Mouse (Mus musculus) midbrain, embryonic 16.5 days (tissue): ENCODE data around the gene U2surp. TPM values are rescaled to one million over a fixed set of nuclear protein-coding genes. Genes with fewer than 3 reads are reported as not detected.

Experiments
- ATAC-seq: fragments of 200-750 bp; cut with Nextera tagmentation; 2 replicates; pipeline ENCODE4 v1.8.0; 2017; ENCODE audit warnings: moderate TSS enrichment
- H3K27ac ChIP-seq: fragments of 300-500 bp; sonication (generic); 2 replicates; pipeline ENCODE4 v1.5.1; 2014; ENCODE audit warnings: mild to moderate bottlenecking, low read length, mixed read lengths
- H3K27me3 ChIP-seq: fragments of 300-500 bp; sonication (generic); 2 replicates; pipeline ENCODE4 v1.6.1; 2014; ENCODE audit warnings: low read depth, low read length, mixed read lengths; ENCODE audit not compliant: control insufficient read depth, insufficient read depth
- H3K36me3 ChIP-seq: fragments of 300-500 bp; sonication (generic); 2 replicates; pipeline ENCODE4 v1.6.1; 2014; ENCODE audit warnings: mild to moderate bottlenecking, low read length, moderate library complexity, mixed read lengths; ENCODE audit not compliant: control insufficient read depth, insufficient read depth
- H3K4me1 ChIP-seq: fragments of 300-500 bp; sonication (generic); 2 replicates; pipeline ENCODE4 v1.6.1; 2014; ENCODE audit warnings: mild to moderate bottlenecking, low read length, mixed read lengths; ENCODE audit not compliant: control insufficient read depth, insufficient read depth
- H3K4me2 ChIP-seq: fragments of 300-500 bp; sonication (generic); 2 replicates; pipeline ENCODE4 v1.6.1; 2014; ENCODE audit warnings: mild to moderate bottlenecking, low read length, mixed read lengths
- H3K4me3 ChIP-seq: fragments of 300-500 bp; sonication (generic); 2 replicates; pipeline ENCODE4 v1.5.1; 2014; ENCODE audit warnings: low read depth, mild to moderate bottlenecking, low read length, moderate library complexity, mixed read lengths
- H3K9ac ChIP-seq: fragments of 300-500 bp; sonication (generic); 2 replicates; pipeline ENCODE4 v1.6.1; 2014; ENCODE audit warnings: low read depth, low read length, mixed read lengths
- H3K9me3 ChIP-seq: fragments of 300-500 bp; sonication (generic); replicated peaks from 2 replicates; pipeline ENCODE4 v1.6.1; 2014; ENCODE audit warnings: mild to moderate bottlenecking, low read length, mixed read lengths; ENCODE audit not compliant: control insufficient read depth, poor library complexity, severe bottlenecking
- WGBS: fragments of 180-500 bp; shearing (Covaris S2); extraction: QIAGEN DNeasy Blood & Tissue Kit; methylation state at CpG from one replicate; pipeline ENCODE4 v1.1.7; 2014; 5-methylcytosine and 5-hydroxymethylcytosine counted together
- polyA plus RNA-seq: library from polyadenylated mRNA; unstranded; fragments of >200 nt; fragmentation: Nextera tagmentation; extraction: Ambion mirVana; gene quantifications from 2 replicates; pipeline ENCODE4 v1.2.1, GENCODE M21; 2015

Gene U2surp
- polyA plus RNA-seq, 1 experiment from 2014 or later: 117 TPM

DNA sequence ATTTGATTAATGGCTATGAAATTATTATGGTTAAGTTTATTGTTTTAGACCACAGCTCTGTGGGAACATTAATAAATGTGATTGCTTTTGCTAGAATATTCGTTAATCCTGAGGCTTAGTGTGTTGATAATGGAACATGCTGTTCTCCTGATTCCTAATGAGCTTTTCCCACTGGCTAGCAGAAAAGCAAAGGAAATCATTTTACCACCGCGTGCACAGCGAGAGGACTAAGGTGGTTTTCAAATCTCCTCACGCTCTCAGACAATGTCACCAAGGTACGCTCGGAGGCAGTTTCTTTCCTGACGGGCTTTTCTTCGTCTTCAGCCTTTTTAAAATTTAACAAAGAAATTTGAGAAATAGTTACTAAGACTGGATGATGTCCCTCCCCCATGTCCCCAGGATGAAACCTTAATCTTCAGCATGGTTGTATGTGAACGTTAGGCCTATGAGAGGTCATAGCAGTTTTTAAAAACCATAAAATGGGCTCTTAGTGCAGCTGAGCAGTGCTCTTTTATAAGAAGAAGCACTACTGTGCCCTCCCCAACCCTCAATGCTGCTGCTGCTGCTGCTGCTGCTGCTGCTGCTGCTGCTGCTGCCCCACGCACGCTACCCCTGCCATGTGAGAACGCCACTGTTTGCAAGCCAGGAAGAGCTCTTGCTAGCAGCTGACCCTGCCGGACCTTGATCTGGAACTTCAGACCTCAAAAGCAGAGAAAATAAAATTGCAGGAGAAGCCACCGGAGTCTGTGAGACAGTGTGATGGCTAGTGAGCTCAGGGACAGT, 30.0 kb upstream of the U2surp start:
- H3K4me3 ChIP-seq: no peak overlapping the region
- H3K9ac ChIP-seq: 0 out of 2 replicates have a peak overlapping the region, but pooled peaks have one; percentile 12
- H3K4me2 ChIP-seq: peak overlapping the region; percentile 23; the same call in 1 of the 2 replicates
- no peaks in the 10 kb centered on the region for H3K9me3 ChIP-seq
- 46% methylated on average over 15 of the region's 15 CpGs for WGBS
- no peaks in the 10 kb centered on the region for H3K36me3 ChIP-seq
- H3K27me3 ChIP-seq: no peaks in the 10 kb centered on the region
- ATAC-seq: peak; percentile 59
- H3K4me1 ChIP-seq: 0 out of 2 replicates have a peak, but pooled peaks cover 3% of the 10 kb centered on the region
- peak overlapping the region; percentile 71 for H3K27ac ChIP-seq

DNA sequence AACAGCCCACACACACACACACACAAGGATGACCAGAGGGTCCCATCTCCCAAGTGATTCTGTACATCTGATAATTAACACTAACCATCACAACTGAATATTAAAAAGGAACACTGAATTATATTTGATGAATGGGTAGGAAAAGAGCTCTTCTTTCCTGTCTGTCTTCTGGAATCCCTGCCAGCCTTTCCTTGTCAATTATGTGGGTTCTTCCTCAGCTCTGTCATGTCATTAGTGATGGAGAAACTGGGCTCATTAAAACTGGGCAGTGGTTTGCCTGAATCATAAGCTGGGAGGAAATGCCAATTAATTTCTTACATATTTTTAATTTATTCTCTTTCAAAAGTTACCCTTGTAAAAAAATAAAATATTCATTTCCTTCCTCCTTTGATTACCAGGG, 29.4 kb upstream of the U2surp start:
- Histone ChIP-seq H3K36me3 (no peaks in the 10 kb centered on the region), H3K4me1 (0 out of 2 replicates have a peak, but pooled peaks cover 3% of the 10 kb centered on the region), H3K4me2 (no peak overlapping the region), H3K27ac (no peak overlapping the region), H3K9me3 (no peaks in the 10 kb centered on the region), H3K9ac (no peak overlapping the region), H3K4me3 (no peak overlapping the region), H3K27me3 (no peaks in the 10 kb centered on the region)
- no peak for ATAC-seq

DNA sequence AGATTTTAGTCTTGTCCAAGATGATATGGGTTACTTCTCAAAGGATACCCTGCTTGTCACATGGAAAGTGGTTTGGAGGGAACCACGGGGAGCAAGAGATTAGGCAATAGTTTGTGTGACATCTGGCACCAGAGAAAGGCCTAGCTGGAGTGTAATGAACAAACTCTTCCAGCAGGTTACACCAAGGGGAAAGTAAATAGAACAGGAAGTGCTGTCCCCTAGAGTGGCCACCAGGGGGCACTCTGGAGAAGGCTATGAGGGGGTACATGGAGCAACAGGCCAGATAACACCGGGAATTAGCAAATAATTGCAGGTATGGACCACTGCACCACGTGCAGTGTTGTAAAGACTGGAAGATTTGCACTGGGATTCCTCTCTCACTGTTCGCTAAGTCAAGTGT, 28.7 kb upstream of the U2surp start:
- H3K27ac ChIP-seq: no peak overlapping the region
- H3K9me3 ChIP-seq: no peaks in the 10 kb centered on the region
- no peak overlapping the region for H3K4me3 ChIP-seq
- WGBS: 70% methylated on average over 4 of the region's 4 CpGs
- H3K4me1 ChIP-seq: 0 out of 2 replicates have a peak, but pooled peaks cover 3% of the 10 kb centered on the region
- no peak overlapping the region for H3K9ac ChIP-seq
- no peak for ATAC-seq
- H3K27me3 ChIP-seq: no peaks in the 10 kb centered on the region
- no peaks in the 10 kb centered on the region for H3K36me3 ChIP-seq
- H3K4me2 ChIP-seq: no peak overlapping the region

DNA sequence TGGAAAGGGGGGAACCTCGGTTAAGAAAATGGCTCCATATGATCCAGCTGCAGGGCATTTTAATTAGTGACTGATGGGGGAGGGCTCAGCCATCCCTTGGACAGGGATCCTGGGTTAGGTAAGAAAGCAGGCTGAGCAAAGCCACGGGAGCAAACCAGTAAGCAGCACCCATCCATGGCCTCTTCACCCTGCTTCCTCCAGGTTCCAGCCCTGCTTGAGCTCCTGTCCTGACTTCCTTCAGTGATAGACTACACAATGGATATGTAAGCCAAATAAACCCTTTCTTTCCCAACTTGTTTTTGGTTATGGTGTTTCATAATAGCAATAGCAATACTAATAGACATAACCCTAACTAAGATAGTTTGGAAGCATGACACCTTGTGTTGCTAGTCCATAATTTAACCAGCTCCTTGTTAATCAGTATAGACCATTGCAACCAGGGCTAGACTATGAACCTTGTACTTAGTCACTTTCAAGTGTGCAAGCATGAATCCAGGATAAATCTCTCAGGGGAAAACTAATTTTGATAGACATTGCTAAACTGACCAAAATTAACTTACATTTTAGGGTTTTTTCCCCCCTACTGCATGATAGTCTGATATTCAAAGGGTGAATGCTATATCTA, 27.5 kb upstream of the U2surp start:
- Histone ChIP-seq H3K27ac (no peak overlapping the region), H3K4me1 (0 out of 2 replicates have a peak, but pooled peaks cover 3% of the 10 kb centered on the region), H3K9me3 (no peaks in the 10 kb centered on the region), H3K36me3 (no peaks in the 10 kb centered on the region), H3K27me3 (no peaks in the 10 kb centered on the region), H3K4me2 (no peak overlapping the region), H3K9ac (no peak overlapping the region), H3K4me3 (no peak overlapping the region)
- ATAC-seq: no peak
- WGBS: 74% methylated on average over 2 of the region's 2 CpGs

DNA sequence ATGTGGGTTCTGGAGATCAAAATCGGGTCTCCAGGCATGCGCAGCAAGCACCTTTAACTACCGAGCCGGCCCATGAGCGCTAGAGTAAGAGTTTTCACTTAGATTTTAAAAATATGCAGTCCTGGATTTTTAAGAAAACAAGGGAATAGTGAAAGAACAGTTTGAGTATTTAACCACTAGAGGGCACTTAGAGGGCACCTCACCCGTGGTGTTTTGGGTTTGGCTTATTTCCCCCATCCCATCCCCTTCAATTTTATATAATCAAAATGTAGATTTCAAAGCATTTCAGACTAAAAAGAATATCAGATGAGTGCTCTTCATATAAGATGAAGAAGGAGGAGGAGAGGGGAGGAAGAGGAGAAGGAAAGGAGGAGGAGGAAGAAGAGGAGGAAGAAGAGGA, 22.0 kb upstream of the U2surp start:
- Histone ChIP-seq H3K9ac (no peak overlapping the region), H3K4me2 (no peak overlapping the region), H3K27me3 (no peaks in the 10 kb centered on the region), H3K27ac (no peak overlapping the region), H3K4me1 (no peaks in the 10 kb centered on the region), H3K9me3 (no peaks in the 10 kb centered on the region), H3K4me3 (no peak overlapping the region), H3K36me3 (no peaks in the 10 kb centered on the region)
- WGBS: 48% methylated on average over 6 of the region's 6 CpGs
- no peak for ATAC-seq

DNA sequence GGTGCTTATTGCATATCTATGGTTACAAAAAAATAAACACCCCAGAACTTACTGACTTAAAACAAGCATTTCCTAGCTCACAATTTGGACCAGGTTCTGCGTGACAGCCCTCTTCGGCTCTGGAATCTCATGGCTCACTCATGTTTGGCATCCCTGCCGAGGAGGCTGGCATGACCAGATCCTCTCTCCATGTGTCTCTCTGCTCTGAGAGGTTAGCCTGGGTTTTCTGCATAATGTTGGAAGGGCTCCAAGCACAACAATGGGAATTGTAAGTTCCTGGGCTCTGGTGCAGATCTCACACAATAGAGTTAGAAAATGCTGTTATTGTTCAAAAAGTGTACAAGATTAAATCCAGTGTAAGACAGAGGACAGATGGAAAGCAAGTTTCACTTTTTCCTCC, 19.3 kb upstream of the U2surp start:
- Histone ChIP-seq H3K36me3 (no peaks in the 10 kb centered on the region), H3K4me3 (no peak overlapping the region), H3K4me1 (no peaks in the 10 kb centered on the region), H3K27ac (no peak overlapping the region), H3K4me2 (no peak overlapping the region), H3K27me3 (no peaks in the 10 kb centered on the region), H3K9me3 (no peaks in the 10 kb centered on the region), H3K9ac (no peak overlapping the region)
- ATAC-seq: no peak
- WGBS: 51% methylated on average over 3 of the region's 3 CpGs

DNA sequence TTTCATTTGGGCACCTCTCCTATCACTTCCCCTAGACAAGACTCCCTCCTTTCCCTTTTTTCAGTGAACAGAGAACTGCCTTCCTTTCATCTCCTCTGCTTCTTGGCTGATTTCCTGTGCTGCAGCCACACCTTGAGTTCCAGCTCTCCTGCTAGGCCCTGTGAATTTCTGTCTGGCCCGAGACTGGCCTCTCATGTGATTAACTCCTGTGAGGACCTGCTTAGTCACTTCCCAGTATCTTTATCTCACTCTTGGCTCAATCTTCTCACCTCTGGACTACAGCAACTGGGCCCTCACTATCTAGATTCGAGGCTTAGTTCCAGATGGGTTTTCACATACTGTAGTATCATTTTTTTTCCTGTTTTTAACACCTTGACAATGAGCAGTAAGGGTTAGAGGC, 15.9 kb upstream of the U2surp start:
- ATAC-seq: no peak
- no peak overlapping the region for H3K27ac ChIP-seq
- no peak overlapping the region for H3K9ac ChIP-seq
- H3K4me3 ChIP-seq: no peak overlapping the region
- 66% methylated on average over 2 of the region's 2 CpGs for WGBS
- H3K36me3 ChIP-seq: no peaks in the 10 kb centered on the region
- no peaks in the 10 kb centered on the region for H3K9me3 ChIP-seq
- no peak overlapping the region for H3K4me2 ChIP-seq
- no peaks in the 10 kb centered on the region for H3K4me1 ChIP-seq
- no peaks in the 10 kb centered on the region for H3K27me3 ChIP-seq

DNA sequence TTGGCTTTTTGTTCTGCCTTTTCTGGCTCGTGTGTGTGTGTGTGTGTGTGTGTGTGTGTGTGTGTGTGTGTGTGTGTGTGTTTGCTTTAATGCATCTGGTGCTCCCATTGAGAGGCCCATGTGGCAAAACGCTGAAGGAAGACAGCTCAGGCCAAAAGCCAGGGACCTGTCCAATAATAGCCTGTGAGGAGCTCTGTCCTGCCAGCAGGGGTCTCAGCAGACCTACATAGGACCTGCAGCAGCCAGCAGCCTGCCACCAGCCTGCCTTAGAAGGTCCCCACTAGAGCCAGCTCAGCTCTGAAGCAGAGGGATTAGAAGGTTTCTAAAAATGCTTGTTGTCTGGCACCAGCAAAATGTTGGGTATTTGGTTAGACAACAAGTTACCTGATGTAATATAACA, 14.2 kb upstream of the U2surp start:
- H3K27me3 ChIP-seq: no peaks in the 10 kb centered on the region
- H3K4me3 ChIP-seq: no peak overlapping the region
- no peaks in the 10 kb centered on the region for H3K4me1 ChIP-seq
- no peaks in the 10 kb centered on the region for H3K36me3 ChIP-seq
- WGBS: 0% methylated on average over 2 of the region's 2 CpGs
- no peaks in the 10 kb centered on the region for H3K9me3 ChIP-seq
- no peak overlapping the region for H3K9ac ChIP-seq
- no peak overlapping the region for H3K27ac ChIP-seq
- ATAC-seq: peak; percentile 85
- H3K4me2 ChIP-seq: no peak overlapping the region

DNA sequence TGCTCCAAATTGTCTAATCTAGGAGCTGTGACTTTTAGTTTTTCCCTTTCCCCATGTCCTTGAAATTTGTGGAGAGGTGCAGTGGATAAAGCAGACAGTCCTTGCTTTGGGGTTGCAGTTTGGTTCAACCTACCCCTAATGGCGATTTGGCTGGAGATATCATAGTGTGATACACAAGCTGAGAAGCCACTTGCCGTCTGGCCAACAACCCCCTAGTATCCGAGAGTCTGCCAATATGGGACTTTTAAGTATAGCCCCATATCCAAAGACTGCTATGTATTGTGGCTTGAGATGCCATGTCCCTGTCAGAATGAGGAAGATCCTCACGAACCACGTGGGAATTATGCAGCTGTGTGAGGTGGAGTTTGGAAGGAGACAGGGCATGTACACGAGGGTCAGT, 13.6 kb upstream of the U2surp start:
- WGBS: 80% methylated on average over 6 of the region's 6 CpGs
- no peaks in the 10 kb centered on the region for H3K4me1 ChIP-seq
- H3K4me3 ChIP-seq: no peak overlapping the region
- no peaks in the 10 kb centered on the region for H3K9me3 ChIP-seq
- no peaks in the 10 kb centered on the region for H3K27me3 ChIP-seq
- H3K9ac ChIP-seq: no peak overlapping the region
- H3K36me3 ChIP-seq: no peaks in the 10 kb centered on the region
- no peak for ATAC-seq
- no peak overlapping the region for H3K27ac ChIP-seq
- H3K4me2 ChIP-seq: no peak overlapping the region
